Mouse (Mus musculus): ENCODE measurements around the gene Sc5d. TPM values are rescaled to one million over a fixed set of nuclear protein-coding genes. Genes with fewer than 3 reads are reported as not detected.

Sc5d gene
- polyA plus RNA-seq, 1 experiment from 2014 or later, result 33.7 TPM

DNA sequence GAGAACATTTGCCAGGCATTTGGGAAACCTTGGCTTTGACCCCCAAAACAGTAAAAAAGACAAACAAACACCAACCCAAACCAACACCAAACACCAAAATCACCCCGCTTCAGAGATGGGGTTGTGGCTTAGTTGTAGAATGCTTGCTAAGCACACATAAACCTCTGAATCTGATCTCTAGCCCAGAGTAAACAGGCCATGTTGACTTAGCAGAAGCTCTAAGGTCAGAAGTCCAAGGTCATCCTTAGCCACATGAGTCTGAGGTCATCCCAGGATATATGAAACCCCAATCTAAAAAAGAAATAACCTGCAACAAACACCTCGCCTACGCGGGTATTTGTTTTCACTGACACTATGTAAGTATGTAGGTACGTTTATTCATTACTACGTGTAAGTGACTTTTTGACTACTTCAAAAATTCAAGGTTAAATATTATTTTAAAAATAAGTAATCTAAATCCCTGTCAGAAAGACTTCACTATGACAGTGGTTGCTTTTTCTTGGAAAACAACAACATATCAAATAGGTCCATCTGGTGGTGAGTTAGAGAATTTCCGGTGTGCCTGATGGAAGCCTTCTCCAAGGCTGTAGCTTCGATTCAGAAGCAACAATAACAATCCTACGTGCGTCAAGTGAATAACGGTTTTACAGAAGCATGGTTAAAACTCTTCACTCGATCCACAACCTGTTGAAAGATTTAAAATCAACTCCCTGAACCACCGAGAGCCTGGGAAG lies 11.1 kb upstream of the Sc5d start:
- no peak overlapping the region for H3K4me3 ChIP-seq
- H3K9me3 ChIP-seq, result no peaks in the 10 kb centered on the region
- no peaks in the 10 kb centered on the region for H3K4me1 ChIP-seq
- H3K9ac ChIP-seq, result no peak overlapping the region
- WGBS, result 51% methylated on average over 13 of the region's 13 CpGs
- no peaks in the 10 kb centered on the region for H3K27me3 ChIP-seq
- no peaks in the 10 kb centered on the region for H3K36me3 ChIP-seq
- no peak overlapping the region for H3K4me2 ChIP-seq
- H3K27ac ChIP-seq, result no peak overlapping the region
- ATAC-seq (ENCODE audit: borderline replicate concordance, extremely low read depth, low FRiP score, low TSS enrichment), result no peak

DNA sequence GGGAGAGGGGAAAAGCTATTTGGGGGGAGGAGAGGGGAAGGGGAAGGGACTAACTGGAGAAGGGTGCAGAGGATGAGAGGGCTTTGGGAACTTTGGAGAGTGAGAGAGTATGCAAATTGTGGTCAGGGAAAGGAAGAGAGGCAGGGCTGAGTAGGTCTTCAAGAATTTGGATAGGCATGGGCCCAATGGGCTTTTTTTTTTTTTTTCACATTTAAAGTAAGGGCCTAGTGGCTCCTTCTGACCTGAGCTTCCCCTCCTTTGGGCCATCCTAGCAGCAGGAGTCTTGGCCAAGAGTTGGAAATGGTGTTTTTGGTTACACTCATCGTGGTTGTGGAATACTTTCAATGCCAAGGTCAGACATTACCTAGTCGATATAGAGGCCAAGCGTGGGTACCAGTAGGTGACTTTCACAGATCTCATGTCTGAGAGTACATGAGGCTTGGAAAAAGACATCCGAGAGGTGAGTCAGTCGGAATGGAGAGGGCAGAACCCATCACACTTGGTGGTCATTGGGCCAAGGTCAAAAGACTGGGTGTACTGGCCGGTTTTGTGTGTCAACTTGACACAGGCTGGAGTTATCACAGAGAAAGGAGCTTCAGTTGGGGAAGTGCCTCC lies 9.7 kb upstream of the Sc5d start:
- Histone ChIP-seq H3K4me2 (no peak overlapping the region), H3K4me3 (no peak overlapping the region), H3K27ac (no peak overlapping the region), H3K36me3 (no peaks in the 10 kb centered on the region), H3K9me3 (no peaks in the 10 kb centered on the region), H3K9ac (no peak overlapping the region), H3K27me3 (no peaks in the 10 kb centered on the region), H3K4me1 (no peaks in the 10 kb centered on the region)
- ATAC-seq (ENCODE audit: borderline replicate concordance, extremely low read depth, low FRiP score, low TSS enrichment), result no peak
- 91% methylated on average over 6 of the region's 6 CpGs for whole genome bisulfite sequencing

DNA sequence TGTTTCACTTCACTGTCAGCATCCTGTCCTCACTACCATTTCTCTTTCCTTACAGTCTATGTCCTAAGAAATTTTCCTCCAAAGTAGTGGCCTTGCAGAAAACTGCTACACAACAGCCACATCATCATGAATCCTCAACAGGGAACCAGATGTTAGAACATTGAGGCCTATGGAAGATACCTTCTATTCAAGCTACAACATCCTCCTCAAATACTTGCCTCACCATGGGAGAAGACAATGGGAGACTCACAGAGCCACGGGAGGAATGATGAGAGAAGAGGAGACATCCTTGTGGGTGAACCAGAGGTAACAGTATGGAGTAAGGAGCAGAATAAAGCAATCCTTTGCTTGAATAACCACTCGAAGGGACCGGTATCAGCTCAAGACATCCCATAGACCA lies 9.1 kb upstream of the Sc5d start:
- Histone ChIP-seq H3K9me3 (no peaks in the 10 kb centered on the region), H3K4me3 (no peak overlapping the region), H3K4me1 (no peaks in the 10 kb centered on the region), H3K36me3 (no peaks in the 10 kb centered on the region), H3K9ac (no peak overlapping the region), H3K27ac (no peak overlapping the region), H3K4me2 (no peak overlapping the region), H3K27me3 (no peaks in the 10 kb centered on the region)
- WGBS, result 76% methylated on average over 3 of the region's 3 CpGs
- no peak for ATAC-seq (ENCODE audit: borderline replicate concordance, extremely low read depth, low FRiP score, low TSS enrichment)

DNA sequence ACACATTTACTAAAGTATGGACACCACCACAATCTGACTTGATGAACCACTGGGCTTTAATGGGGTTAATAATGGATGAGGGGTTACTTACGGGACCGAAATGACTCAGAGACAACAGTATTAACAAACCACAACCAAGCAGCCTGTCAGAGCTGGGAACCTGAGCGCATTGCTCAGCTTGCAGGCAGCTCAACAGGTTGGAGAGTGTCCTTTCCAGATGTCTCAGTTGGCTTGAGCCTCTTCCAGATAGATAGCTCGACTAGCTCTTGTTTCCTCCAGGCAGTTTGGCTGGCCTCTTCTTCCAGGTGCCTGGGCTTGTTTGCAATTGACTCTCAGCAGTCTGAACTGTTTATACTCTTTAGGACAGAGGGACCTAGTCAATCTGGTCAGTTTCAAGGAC lies 8.6 kb upstream of the Sc5d start:
- H3K9me3 ChIP-seq, result no peaks in the 10 kb centered on the region

DNA sequence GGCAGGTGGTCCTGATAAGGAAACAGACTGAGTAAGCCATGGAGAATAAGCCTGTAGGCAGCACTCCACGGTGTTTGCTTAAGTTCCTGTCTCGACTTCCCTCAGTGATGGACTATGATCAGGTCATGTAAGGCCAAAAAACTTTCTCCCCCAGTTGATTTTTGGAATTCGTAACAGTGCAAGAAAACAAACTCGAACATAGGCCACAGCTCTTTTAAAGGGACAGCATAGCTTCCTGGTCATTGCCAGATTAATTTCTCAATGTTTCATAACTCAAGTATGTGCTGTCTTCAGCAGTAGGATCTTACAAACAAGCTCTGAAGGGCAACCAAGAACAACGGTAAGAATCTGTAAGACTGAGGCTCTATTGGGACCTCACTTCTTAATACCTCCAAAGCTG lies 7.4 kb upstream of the Sc5d start:
- no peak for ATAC-seq (ENCODE audit: borderline replicate concordance, extremely low read depth, low FRiP score, low TSS enrichment)
- Histone ChIP-seq H3K9me3 (no peaks in the 10 kb centered on the region), H3K36me3 (no peaks in the 10 kb centered on the region), H3K27me3 (no peaks in the 10 kb centered on the region), H3K27ac (no peak overlapping the region), H3K4me1 (no peaks in the 10 kb centered on the region), H3K9ac (no peak overlapping the region), H3K4me2 (no peak overlapping the region), H3K4me3 (no peak overlapping the region)
- WGBS, result 58% methylated on average over 5 of the region's 5 CpGs

More for the DNA sequence above, 8.6 kb upstream of the Sc5d start:
- Histone ChIP-seq H3K4me3 (no peak overlapping the region), H3K4me1 (no peaks in the 10 kb centered on the region), H3K9ac (no peak overlapping the region), H3K27ac (no peak overlapping the region), H3K36me3 (no peaks in the 10 kb centered on the region), H3K27me3 (no peaks in the 10 kb centered on the region), H3K4me2 (no peak overlapping the region)
- no peak for ATAC-seq (ENCODE audit: borderline replicate concordance, extremely low read depth, low FRiP score, low TSS enrichment)
- 62% methylated on average over 4 of the region's 4 CpGs for WGBS

DNA sequence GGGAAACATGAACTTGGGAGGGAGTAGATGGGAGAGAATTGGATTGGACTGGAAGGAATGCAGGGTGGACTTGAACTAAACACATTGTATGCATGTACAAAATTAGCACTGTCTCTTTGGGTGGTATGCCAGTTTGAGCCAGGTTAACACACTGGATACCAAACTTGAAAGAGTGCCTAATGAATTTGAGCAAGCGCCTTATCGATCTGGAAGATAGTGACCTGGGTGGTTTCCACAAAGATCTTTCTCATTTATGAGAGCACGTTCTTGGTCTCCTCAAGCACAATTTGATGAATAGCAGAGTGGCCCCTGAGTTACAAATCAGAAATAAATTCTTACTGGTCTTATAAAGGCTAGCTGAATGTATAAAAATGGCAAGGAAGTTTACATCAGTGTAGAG lies 6.6 kb upstream of the Sc5d start:
- Histone ChIP-seq H3K4me3 (no peak overlapping the region), H3K9me3 (no peaks in the 10 kb centered on the region), H3K36me3 (no peaks in the 10 kb centered on the region), H3K4me2 (no peak overlapping the region), H3K4me1 (no peaks in the 10 kb centered on the region), H3K27me3 (no peaks in the 10 kb centered on the region), H3K9ac (no peak overlapping the region), H3K27ac (no peak overlapping the region)
- no peak for ATAC-seq (ENCODE audit: borderline replicate concordance, extremely low read depth, low FRiP score, low TSS enrichment)
- 91% methylated on average over 3 of the region's 3 CpGs for WGBS

DNA sequence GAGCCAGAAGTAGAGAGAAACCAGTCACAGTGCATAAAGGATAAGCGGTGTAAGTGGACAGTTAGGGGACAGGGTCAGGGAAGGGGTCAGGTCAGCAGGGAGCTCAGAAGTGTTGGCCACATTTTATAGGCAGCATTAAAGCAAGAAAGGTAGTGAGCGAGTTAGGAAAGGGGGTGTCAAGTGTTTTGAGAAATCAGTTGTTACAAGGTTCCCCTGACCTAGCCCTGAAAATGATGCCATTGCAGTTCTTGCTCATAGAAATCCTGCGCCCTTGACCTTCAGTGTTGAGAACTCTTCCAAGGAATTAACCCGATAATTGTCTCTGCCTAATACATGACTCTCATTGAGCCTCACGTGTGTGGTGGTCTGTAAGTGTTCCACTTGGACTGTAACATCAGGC lies 6.0 kb upstream of the Sc5d start:
- Histone ChIP-seq H3K4me2 (no peak overlapping the region), H3K27me3 (no peaks in the 10 kb centered on the region), H3K27ac (no peak overlapping the region), H3K36me3 (no peaks in the 10 kb centered on the region), H3K4me3 (no peak overlapping the region), H3K4me1 (0 out of 2 replicates have a peak, but pooled peaks cover 4% of the 10 kb centered on the region), H3K9ac (no peak overlapping the region), H3K9me3 (no peaks in the 10 kb centered on the region)
- 81% methylated on average over 5 of the region's 5 CpGs for WGBS
- no peak for ATAC-seq (ENCODE audit: borderline replicate concordance, extremely low read depth, low FRiP score, low TSS enrichment)

DNA sequence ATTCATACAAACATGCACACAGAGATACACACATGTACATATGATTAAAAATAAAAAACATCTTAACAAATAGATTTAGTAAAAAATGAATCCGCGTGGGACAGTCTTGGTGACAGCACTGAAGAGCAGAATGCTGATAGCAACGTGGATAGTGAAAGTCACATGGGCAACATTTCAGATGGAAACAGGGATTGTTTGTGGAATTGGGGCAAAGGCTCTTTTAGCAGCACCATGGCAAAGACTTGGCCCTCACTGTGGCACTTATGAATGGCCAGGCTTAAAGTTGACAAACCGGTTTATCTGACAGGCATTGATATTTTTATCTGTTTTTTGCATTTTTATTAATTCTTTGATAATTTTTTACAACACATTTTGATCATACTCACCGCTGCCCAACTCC lies 4.3 kb upstream of the Sc5d start:
- Histone ChIP-seq H3K4me3 (no peak overlapping the region), H3K9ac (no peak overlapping the region), H3K36me3 (no peaks in the 10 kb centered on the region), H3K4me1 (peaks cover 14% of the 10 kb centered on the region; the same call in 1 of the 2 replicates), H3K27ac (no peak overlapping the region), H3K9me3 (no peaks in the 10 kb centered on the region), H3K4me2 (no peak overlapping the region), H3K27me3 (no peaks in the 10 kb centered on the region)
- no peak for ATAC-seq (ENCODE audit: borderline replicate concordance, extremely low read depth, low FRiP score, low TSS enrichment)
- WGBS, result 71% methylated on average over 5 of the region's 5 CpGs

DNA sequence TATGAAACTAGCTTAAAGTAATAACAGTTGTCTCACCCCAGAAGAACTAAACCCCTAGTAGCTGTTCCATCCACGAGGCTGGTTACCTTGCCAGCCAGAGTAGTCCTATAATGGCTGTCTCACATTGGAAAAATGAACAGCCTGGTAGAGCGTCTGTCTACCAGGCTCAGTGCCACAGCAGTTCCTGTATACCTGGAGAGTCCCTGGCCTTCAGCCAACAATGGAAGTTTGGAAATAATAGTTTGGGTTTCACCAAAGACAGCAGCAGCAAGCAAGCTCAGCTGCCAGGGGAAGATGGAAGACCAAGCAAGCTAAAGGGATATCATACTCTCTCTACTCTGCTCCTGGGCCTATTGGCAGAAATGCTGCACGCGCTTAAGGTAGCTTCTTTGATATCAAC lies 1.3 kb upstream of the Sc5d start:
- H3K4me3 ChIP-seq, result no peak overlapping the region
- no peak overlapping the region for H3K9ac ChIP-seq
- 82% methylated on average over 4 of the region's 4 CpGs for WGBS
- H3K36me3 ChIP-seq, result peaks cover 4% of the 10 kb centered on the region; the same call in 1 of the 2 replicates
- H3K4me2 ChIP-seq, result no peak overlapping the region
- no peak overlapping the region for H3K27ac ChIP-seq
- no peaks in the 10 kb centered on the region for H3K27me3 ChIP-seq
- peaks cover 23% of the 10 kb centered on the region for H3K4me1 ChIP-seq
- no peak for ATAC-seq (ENCODE audit: borderline replicate concordance, extremely low read depth, low FRiP score, low TSS enrichment)
- no peaks in the 10 kb centered on the region for H3K9me3 ChIP-seq

DNA sequence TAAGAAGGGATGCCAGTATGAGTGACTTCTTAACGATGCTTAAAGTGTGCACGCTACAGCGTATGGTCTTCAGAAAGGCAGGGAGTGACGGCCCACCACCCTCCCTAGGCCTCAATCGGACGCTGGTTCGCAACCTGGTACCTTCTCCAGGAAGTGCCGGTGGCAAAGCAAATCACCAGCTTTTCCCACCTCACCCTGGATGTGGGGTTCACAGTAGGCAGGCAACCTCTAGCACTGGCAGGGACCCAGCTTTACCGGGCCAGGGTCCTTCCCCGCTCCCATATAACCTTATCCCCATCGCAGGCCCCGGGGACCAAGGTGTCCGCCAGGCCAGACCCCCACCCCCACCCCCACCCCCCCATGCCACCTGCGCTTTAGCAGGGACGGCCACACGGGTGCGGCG lies 346 bp downstream of the Sc5d start:
- H3K4me2 ChIP-seq, result peak overlapping the region; percentile 87
- peaks cover 10% of the 10 kb centered on the region for H3K36me3 ChIP-seq
- peak; percentile 46 for ATAC-seq (ENCODE audit: borderline replicate concordance, extremely low read depth, low FRiP score, low TSS enrichment)
- H3K9ac ChIP-seq, result peak overlapping the region; percentile 64
- under 1% methylated on average over 18 of the region's 18 CpGs for WGBS
- peak overlapping the region; percentile 54 for H3K27ac ChIP-seq
- H3K4me3 ChIP-seq, result peak overlapping the region; percentile 80
- H3K27me3 ChIP-seq, result no peaks in the 10 kb centered on the region
- peaks cover 23% of the 10 kb centered on the region for H3K4me1 ChIP-seq
- H3K9me3 ChIP-seq, result no peaks in the 10 kb centered on the region

DNA sequence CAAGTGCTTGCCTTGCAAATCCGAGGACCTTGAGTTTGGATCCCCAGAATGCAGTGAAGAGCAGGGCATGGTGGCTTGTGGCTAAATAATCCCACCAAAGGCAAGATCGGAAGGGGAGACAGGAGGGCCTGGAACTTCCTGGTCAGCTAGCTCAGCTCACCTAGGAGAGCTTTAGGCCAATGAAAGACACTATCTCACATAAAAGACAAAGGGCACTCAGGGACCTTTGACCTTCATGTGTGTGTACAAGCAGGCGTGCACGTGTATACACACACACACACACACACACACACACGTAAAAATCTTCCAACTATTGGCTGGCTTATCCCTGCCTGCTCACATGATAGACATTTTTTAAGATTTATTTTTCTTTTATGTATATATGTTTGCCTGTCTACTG lies 3.6 kb downstream of the Sc5d start:
- ATAC-seq (ENCODE audit: borderline replicate concordance, extremely low read depth, low FRiP score, low TSS enrichment), result no peak
- H3K9me3 ChIP-seq, result no peaks in the 10 kb centered on the region
- peaks cover 35% of the 10 kb centered on the region for H3K36me3 ChIP-seq
- no peak overlapping the region for H3K4me3 ChIP-seq
- no peak overlapping the region for H3K9ac ChIP-seq
- no peaks in the 10 kb centered on the region for H3K27me3 ChIP-seq
- H3K4me2 ChIP-seq, result no peak overlapping the region
- H3K4me1 ChIP-seq, result peaks cover 23% of the 10 kb centered on the region
- no peak overlapping the region for H3K27ac ChIP-seq
- 80% methylated on average over 5 of the region's 5 CpGs for WGBS

DNA sequence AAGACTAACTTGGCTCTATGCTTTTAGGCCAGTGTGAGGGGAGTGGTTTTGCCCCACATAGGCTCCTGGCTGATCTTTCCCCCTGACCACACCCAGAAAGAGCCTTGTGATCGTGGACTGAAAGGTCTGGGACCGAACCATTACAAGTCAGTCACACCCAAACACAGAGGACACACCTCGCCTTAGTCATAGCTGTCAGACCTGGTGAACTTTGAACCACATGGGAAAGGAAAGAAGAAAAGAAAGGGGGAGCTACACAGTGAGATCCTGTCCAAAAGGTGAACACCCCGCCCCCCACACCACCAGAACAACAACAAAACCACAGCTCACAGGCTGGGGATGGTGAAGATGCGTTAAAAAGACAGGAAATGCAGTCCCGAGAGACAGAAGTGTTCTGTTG lies 14.9 kb downstream of the Sc5d start:
- Histone ChIP-seq H3K27ac (no peak overlapping the region), H3K27me3 (no peaks in the 10 kb centered on the region), H3K4me2 (no peak overlapping the region), H3K9me3 (no peaks in the 10 kb centered on the region), H3K9ac (no peak overlapping the region), H3K36me3 (no peaks in the 10 kb centered on the region), H3K4me3 (no peak overlapping the region), H3K4me1 (no peaks in the 10 kb centered on the region)
- 72% methylated on average over 6 of the region's 6 CpGs for WGBS
- no peak for ATAC-seq (ENCODE audit: borderline replicate concordance, extremely low read depth, low FRiP score, low TSS enrichment)

Data from lung, embryonic 15.5 days (tissue).